Mouse (Mus musculus) olfactory bulb, adult 2 months (tissue): ENCODE data around the gene Fdxacb1.

Experiments used
- CTCF ChIP-seq: fragments of 200-500 bp; IDR thresholded peaks from 2 replicates; pipeline ENCODE4 v1.5.1; 2012; ENCODE audit warnings: low read depth, mild to moderate bottlenecking, low read length, moderate library complexity; ENCODE audit not compliant: insufficient read depth
- POLR2A ChIP-seq: fragments of 200-500 bp; IDR thresholded peaks from 2 replicates; pipeline ENCODE4 v1.6.1; 2012; ENCODE audit warnings: mild to moderate bottlenecking, low read depth, low read length, moderate library complexity; ENCODE audit not compliant: insufficient read depth

DNA sequence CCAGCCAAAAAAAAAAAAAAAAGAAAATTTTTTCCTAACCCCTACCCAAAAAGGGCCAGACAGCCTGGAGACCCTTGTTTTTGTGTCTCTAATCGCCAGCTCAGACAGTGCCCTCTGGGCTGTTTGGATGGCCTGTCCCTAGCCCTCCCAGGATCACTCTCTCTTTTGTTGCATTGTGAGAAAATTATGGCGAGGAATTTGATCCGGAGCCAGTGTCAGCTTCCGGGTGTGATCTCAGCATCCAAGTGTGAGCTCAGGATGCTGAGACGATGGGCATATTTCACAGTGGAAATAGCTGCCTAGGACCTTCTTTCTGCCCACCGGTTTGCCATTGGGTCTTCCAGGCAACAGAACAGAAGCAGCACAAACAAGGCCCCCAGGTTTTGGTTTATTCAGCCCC is 17.3 kb upstream of the Fdxacb1 start:
- TF ChIP-seq POLR2A (no peak), CTCF (no peak)
